Mouse (Mus musculus): ENCODE measurements at regions not wholly inside any gene's neighbourhood (a gene's known extent, or its start where the extent isn't known, plus 50 kb on each side); places are given as distances from the start of the nearest gene placed in this dataset.

DNA sequence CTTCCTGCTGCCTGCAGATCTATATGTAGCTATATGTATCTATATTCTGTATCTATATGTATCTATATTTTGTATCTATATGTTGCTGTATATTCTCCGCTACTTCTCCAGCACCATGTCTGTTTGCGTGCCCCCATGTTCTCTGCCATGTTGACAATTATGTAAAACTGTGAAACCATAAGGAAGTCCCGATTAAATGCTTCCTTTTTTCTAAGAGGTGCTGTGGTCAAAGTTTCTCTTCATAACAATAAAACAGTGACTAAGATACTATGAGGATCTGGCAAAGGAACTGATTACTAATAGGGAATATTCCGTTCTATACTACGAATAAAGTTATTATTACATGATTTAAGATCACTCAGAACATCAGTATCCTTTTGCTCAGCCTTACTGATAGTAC is 274.5 kb downstream of the Spry2 start:
- Histone ChIP-seq H3K27ac (no peak overlapping the region), H3K4me3 (no peak overlapping the region), H3K27me3 (no peaks in the 10 kb centered on the region), H3K4me2 (no peak overlapping the region), H3K4me1 (no peaks in the 10 kb centered on the region), H3K36me3 (no peaks in the 10 kb centered on the region), H3K9ac (no peak overlapping the region), H3K9me3 (no peaks in the 10 kb centered on the region)
- no peak for ATAC-seq (ENCODE audit: borderline replicate concordance, extremely low read depth, low FRiP score, low TSS enrichment)
- 87% methylated on average over 5 of the region's 5 CpGs for WGBS

DNA sequence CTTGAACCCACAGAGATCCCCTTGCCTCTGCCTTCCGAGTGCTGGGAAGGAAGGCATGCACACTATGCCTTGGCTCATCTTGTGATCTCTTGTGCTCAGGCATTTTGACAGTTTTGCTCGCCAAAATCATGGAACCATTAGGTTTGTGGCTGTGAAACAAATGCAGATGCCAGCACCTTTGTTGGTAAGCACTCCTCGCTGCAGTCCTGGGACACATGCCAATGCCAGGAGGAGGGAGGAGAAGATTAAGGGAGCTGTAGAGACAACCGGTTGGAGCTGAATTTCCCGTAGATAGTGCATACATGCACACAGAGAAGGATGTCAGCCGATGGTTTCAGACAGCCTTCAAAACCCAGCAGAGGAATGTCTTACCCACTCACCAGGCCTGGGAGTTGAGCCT is 275.5 kb downstream of the Spry2 start:
- H3K9ac ChIP-seq, result no peak overlapping the region
- H3K36me3 ChIP-seq, result no peaks in the 10 kb centered on the region
- no peaks in the 10 kb centered on the region for H3K4me1 ChIP-seq
- no peaks in the 10 kb centered on the region for H3K9me3 ChIP-seq
- no peak overlapping the region for H3K4me3 ChIP-seq
- H3K27ac ChIP-seq, result no peak overlapping the region
- WGBS, result 69% methylated on average over 6 of the region's 6 CpGs
- H3K27me3 ChIP-seq, result no peaks in the 10 kb centered on the region
- ATAC-seq (ENCODE audit: borderline replicate concordance, extremely low read depth, low FRiP score, low TSS enrichment), result no peak
- no peak overlapping the region for H3K4me2 ChIP-seq

DNA sequence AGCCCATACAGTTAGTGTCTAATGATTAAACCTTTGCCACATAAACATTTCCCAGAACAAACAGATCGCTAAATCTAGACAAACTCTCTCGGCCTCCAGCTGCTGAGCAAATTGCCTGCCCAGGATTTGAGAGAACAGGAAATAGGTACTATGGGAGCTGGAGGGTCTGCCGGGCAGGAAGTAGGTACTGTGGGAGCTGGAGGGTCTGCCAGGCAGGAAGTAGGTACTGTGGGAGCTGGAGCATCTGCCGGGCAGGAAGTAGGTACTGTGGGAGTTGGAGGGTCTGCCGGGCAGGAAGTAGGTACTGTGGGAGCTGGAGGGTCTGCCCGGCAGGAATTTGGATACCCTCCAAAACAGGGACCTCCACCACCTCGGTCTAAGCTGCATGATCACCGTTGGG is 277.2 kb downstream of the Spry2 start:
- 60% methylated on average over 8 of the region's 8 CpGs for WGBS
- no peak overlapping the region for H3K9ac ChIP-seq
- no peak overlapping the region for H3K27ac ChIP-seq
- H3K9me3 ChIP-seq, result no peaks in the 10 kb centered on the region
- ATAC-seq (ENCODE audit: borderline replicate concordance, extremely low read depth, low FRiP score, low TSS enrichment), result no peak
- no peak overlapping the region for H3K4me2 ChIP-seq
- H3K4me3 ChIP-seq, result no peak overlapping the region
- no peaks in the 10 kb centered on the region for H3K4me1 ChIP-seq
- H3K36me3 ChIP-seq, result no peaks in the 10 kb centered on the region
- no peaks in the 10 kb centered on the region for H3K27me3 ChIP-seq

DNA sequence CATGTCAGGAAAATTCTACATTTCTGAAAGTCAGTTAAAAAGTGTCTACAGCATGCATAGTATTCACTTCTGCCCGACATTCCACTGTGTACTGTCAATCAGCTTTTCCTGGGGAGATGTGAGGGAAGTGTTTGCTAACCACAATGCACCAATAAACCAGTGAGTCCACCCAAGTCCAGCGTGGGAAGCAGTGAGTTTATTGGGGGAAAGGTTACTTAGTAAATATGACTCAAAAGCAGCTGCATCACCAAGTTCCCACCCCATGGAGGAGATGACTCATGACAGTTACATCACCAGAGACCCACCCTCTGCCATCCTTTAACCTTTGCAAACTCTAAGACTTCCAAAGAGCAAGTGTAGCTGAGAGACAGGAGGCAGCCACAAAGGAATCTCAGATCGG is 280.9 kb downstream of the Spry2 start:
- Histone ChIP-seq H3K4me2 (no peak overlapping the region), H3K27ac (no peak overlapping the region), H3K4me1 (no peaks in the 10 kb centered on the region), H3K36me3 (no peaks in the 10 kb centered on the region), H3K9me3 (no peaks in the 10 kb centered on the region), H3K27me3 (no peaks in the 10 kb centered on the region), H3K4me3 (no peak overlapping the region), H3K9ac (no peak overlapping the region)
- 53% methylated on average over 3 of the region's 3 CpGs for WGBS
- no peak for ATAC-seq (ENCODE audit: borderline replicate concordance, extremely low read depth, low FRiP score, low TSS enrichment)

DNA sequence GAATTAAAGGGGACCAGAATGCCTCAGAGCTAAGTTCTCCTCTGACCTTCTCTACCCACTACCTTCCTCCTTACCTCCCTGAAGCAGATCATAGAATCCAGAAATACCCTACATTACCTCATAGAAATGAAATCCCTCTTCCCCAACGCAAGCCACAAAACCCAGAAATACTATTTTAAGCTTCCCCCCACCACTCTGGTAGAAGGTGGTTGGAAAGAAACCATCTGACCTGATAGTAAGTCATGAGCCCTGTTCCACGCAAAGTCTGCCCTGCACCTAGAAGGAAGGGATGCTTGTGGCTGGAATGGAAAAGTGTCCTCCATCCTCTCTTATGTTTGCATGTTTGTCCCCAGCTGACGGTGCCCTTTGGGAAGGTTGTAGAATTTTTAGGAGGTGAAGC is 283.8 kb downstream of the Spry2 start:
- H3K9me3 ChIP-seq, result no peaks in the 10 kb centered on the region
- H3K36me3 ChIP-seq, result no peaks in the 10 kb centered on the region
- H3K27me3 ChIP-seq, result no peaks in the 10 kb centered on the region
- H3K9ac ChIP-seq, result no peak overlapping the region
- 86% methylated on average over 3 of the region's 3 CpGs for WGBS
- no peak overlapping the region for H3K4me2 ChIP-seq
- no peak overlapping the region for H3K4me3 ChIP-seq
- no peak for ATAC-seq (ENCODE audit: borderline replicate concordance, extremely low read depth, low FRiP score, low TSS enrichment)
- H3K4me1 ChIP-seq, result no peaks in the 10 kb centered on the region
- no peak overlapping the region for H3K27ac ChIP-seq

DNA sequence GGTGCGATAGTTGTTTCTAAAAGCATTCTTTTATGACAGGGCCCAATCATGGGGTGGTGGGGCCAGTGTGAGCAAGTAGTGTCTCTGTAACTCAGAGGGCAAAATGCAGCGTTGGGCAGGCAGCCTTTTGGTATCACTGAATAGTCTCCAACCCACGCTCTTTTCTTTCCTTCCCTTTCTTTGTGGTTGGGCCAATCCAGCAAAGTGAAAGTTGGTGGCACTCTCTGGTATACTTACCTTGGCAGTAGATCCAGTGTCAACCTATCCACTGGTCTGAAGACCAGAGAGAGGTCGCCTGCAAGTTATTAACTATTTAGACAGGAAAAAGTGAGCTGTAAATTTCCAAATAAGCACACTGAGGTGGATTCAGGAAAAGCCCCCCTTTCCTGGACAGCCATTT is 287.8 kb downstream of the Spry2 start:
- H3K36me3 ChIP-seq, result no peaks in the 10 kb centered on the region
- 85% methylated on average over 4 of the region's 4 CpGs for WGBS

DNA sequence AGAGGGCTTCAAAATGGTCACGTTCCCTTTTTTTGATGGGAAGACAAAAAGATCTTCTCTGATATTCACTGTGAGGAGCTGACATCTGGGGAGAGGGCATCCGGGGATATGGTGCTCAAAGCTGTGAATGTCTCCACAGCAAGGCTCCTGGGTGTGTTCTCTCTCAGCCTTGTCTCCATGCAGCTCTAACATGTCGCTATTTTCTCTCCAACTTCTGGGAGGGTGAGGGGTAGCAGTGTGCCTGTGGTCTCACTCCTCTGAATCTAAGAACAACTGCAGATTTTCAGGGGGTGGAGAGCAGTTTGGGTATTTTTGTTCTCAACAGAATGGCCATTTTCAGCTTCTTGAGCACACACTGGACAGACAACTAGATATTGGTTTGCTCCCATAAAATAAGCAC is 290.1 kb downstream of the Spry2 start:
- no peak overlapping the region for H3K4me3 ChIP-seq
- H3K9me3 ChIP-seq, result no peaks in the 10 kb centered on the region
- WGBS, result 75% methylated on average over 3 of the region's 3 CpGs
- no peaks in the 10 kb centered on the region for H3K27me3 ChIP-seq
- H3K4me1 ChIP-seq, result 0 out of 2 replicates have a peak, but pooled peaks cover 4% of the 10 kb centered on the region
- ATAC-seq (ENCODE audit: borderline replicate concordance, extremely low read depth, low FRiP score, low TSS enrichment), result no peak
- no peaks in the 10 kb centered on the region for H3K36me3 ChIP-seq
- no peak overlapping the region for H3K27ac ChIP-seq
- H3K4me2 ChIP-seq, result no peak overlapping the region
- no peak overlapping the region for H3K9ac ChIP-seq

More for the DNA sequence above, 287.8 kb downstream of the Spry2 start:
- H3K4me2 ChIP-seq, result no peak overlapping the region
- ATAC-seq (ENCODE audit: borderline replicate concordance, extremely low read depth, low FRiP score, low TSS enrichment), result no peak
- H3K9ac ChIP-seq, result no peak overlapping the region
- no peak overlapping the region for H3K4me3 ChIP-seq
- 0 out of 2 replicates have a peak, but pooled peaks cover 3% of the 10 kb centered on the region for H3K4me1 ChIP-seq
- H3K27me3 ChIP-seq, result no peaks in the 10 kb centered on the region
- no peaks in the 10 kb centered on the region for H3K9me3 ChIP-seq
- no peak overlapping the region for H3K27ac ChIP-seq

DNA sequence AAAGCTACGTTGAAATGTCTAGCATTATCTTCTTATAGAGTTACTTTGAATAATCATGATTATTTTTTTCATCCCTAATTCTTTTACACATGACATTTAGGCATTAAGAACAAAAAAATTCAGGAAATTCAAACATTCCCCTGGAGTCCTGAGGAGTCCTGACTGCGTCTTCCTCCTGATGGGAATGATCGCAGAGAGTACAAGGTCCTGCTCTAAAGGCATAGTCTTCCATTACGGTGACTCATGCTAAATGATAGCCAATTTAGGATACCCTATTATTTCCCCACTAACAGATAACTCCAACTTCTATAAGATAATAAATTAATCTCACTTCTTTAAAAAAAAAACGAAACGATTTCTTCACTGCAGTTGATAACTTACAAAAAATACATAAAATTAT is 292.2 kb downstream of the Spry2 start:
- no peak for ATAC-seq (ENCODE audit: borderline replicate concordance, extremely low read depth, low FRiP score, low TSS enrichment)
- WGBS, result 57% methylated on average over 6 of the region's 6 CpGs
- no peak overlapping the region for H3K4me2 ChIP-seq
- H3K4me3 ChIP-seq, result no peak overlapping the region
- H3K36me3 ChIP-seq, result no peaks in the 10 kb centered on the region
- 0 out of 2 replicates have a peak, but pooled peaks cover 4% of the 10 kb centered on the region for H3K4me1 ChIP-seq
- H3K9ac ChIP-seq, result no peak overlapping the region
- H3K27me3 ChIP-seq, result no peaks in the 10 kb centered on the region
- no peaks in the 10 kb centered on the region for H3K9me3 ChIP-seq
- no peak overlapping the region for H3K27ac ChIP-seq

DNA sequence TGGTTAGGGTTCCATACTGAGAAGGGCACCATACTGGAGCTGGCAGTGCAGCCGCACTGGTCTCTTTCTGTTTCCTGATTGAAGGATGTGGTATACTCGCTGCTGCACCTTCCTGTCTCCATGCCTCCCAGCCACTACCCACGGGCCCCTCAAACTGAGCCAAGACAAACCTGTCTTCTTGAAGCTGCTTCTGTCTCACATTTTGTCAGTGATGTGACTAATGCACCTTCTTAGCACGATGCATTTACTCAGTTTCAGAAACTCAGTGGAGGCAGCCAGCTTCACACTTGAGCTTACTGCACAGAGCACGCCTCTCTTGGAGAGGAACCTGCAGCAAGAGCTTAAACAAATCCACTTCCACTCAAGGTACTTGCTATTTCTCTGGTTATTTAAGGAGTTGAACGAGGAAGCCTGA is 293.6 kb downstream of the Spry2 start:
- H3K36me3 ChIP-seq, result no peaks in the 10 kb centered on the region
- WGBS, result 49% methylated on average over 6 of the region's 6 CpGs

DNA sequence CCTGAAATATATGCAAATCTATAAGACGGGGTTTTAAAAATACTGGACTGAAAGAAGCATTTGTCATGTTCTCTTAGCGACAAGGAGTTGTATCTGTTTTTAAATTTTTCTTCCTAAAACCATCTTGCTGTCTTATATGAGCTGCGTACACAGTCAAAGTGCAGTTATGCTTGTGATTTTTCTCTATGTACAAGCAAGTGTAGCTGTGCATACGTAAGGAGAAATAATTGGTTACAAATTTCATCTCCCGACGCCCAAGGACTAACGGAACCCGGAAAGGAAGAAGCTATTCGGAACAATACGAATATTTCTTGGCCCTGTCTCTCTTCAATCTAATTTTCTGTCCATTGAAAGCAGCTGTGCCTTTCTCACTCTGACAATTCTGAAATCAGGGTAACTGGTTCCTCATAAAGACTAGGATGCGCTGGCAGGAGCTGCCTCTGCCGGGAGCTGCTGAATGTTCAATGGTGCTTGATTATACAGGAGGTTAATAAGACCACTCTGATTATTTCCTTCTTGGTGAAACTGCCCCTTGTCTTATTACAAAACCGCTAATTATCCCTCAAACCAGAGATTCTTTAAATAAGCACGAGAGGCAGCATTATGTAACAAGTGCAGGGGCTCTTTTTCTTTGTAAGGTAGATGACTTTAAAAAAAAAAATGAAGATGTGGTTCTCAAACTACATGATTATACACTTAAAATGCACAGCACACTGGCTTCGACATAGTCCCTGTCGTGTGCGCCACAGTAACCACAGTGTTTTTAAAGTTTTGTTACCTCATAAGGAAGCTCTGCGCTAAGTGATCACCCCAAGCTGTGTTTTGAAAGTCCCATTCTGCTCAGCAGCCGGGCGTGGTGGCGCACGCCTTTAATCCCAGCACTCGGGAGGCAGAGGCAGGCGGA is 296.8 kb downstream of the Spry2 start:
- H3K27me3 ChIP-seq, result no peaks in the 10 kb centered on the region
- 92% methylated on average over 24 of the region's 24 CpGs for WGBS
- no peak for ATAC-seq (ENCODE audit: borderline replicate concordance, extremely low read depth, low FRiP score, low TSS enrichment)
- H3K9ac ChIP-seq, result no peak overlapping the region
- no peaks in the 10 kb centered on the region for H3K9me3 ChIP-seq
- no peak overlapping the region for H3K4me3 ChIP-seq
- H3K27ac ChIP-seq, result no peak overlapping the region
- no peak overlapping the region for H3K4me2 ChIP-seq
- H3K4me1 ChIP-seq, result 0 out of 2 replicates have a peak, but pooled peaks cover 4% of the 10 kb centered on the region
- no peaks in the 10 kb centered on the region for H3K36me3 ChIP-seq

More for the DNA sequence above, 293.6 kb downstream of the Spry2 start:
- no peak overlapping the region for H3K4me3 ChIP-seq
- no peak overlapping the region for H3K9ac ChIP-seq
- no peaks in the 10 kb centered on the region for H3K27me3 ChIP-seq
- no peaks in the 10 kb centered on the region for H3K9me3 ChIP-seq
- no peak for ATAC-seq (ENCODE audit: borderline replicate concordance, extremely low read depth, low FRiP score, low TSS enrichment)
- no peak overlapping the region; the same call in 1 of the 2 replicates for H3K4me2 ChIP-seq
- 0 out of 2 replicates have a peak, but pooled peaks cover 4% of the 10 kb centered on the region for H3K4me1 ChIP-seq
- H3K27ac ChIP-seq, result 0 out of 2 replicates have a peak overlapping the region, but pooled peaks have one; percentile 2

DNA sequence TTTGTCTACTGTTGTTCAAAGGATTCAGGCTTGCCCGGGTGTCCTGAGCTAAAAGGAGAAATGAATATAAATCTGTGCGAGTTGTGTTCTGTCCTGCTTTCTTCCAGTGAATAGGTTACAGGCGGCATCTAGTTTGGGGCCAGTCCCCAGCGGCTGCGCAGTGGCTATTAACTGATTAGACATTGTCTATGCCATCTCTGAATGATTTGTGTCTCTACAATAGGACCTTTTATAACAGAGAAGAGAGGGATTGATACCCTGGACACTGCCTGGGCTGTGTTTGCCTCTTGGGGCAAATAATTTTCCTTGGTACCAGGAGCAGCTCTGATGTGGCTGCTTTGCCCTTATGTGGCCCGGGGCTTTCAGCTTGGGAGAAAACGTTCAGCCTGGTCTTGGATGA is 306.9 kb downstream of the Spry2 start:
- Histone ChIP-seq H3K4me2 (peak overlapping the region; percentile 16), H3K4me1 (peaks cover 10% of the 10 kb centered on the region; the same call in 1 of the 2 replicates), H3K36me3 (no peaks in the 10 kb centered on the region), H3K9me3 (no peaks in the 10 kb centered on the region), H3K4me3 (no peak overlapping the region), H3K9ac (no peak overlapping the region), H3K27me3 (no peaks in the 10 kb centered on the region), H3K27ac (no peak overlapping the region)
- 81% methylated on average over 7 of the region's 7 CpGs for WGBS
- no peak for ATAC-seq (ENCODE audit: borderline replicate concordance, extremely low read depth, low FRiP score, low TSS enrichment)

DNA sequence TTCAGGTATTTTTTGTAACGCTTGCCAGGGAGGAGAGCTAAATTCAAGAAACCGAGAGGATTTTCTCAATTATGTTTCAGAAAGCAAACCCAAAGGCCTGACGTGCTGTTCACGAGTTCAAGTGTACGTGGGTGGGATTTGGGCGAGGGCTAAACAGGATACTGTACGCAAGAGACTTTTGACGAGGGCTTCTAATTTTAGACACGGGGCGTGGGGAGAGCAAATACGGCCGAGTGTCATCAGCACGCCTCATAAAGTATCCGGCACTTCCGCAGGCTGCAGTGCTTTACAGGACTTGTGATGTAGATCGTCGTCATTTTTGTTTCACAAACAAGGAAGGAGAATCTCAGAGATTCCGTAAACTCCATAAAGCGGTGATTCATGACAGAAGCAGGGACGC is 307.4 kb downstream of the Spry2 start:
- H3K9ac ChIP-seq, result no peak overlapping the region
- no peaks in the 10 kb centered on the region for H3K9me3 ChIP-seq
- no peak overlapping the region for H3K4me3 ChIP-seq
- H3K27ac ChIP-seq, result no peak overlapping the region
- H3K36me3 ChIP-seq, result no peaks in the 10 kb centered on the region
- ATAC-seq (ENCODE audit: borderline replicate concordance, extremely low read depth, low FRiP score, low TSS enrichment), result no peak
- H3K4me2 ChIP-seq, result peak overlapping the region; percentile 16
- no peaks in the 10 kb centered on the region for H3K27me3 ChIP-seq
- WGBS, result 67% methylated on average over 20 of the region's 20 CpGs
- H3K4me1 ChIP-seq, result peaks cover 10% of the 10 kb centered on the region; the same call in 1 of the 2 replicates

All from lung, embryonic 15.5 days (tissue).